Mouse (Mus musculus) common myeloid progenitor, adult 5-6 weeks (primary cell): ENCODE measurements around the gene Pard3b. TPM values are rescaled to one million over a fixed set of nuclear protein-coding genes. Genes with fewer than 3 reads are reported as not detected.

Experiments
- ATAC-seq: replicated peaks from 2 replicates; pipeline ENCODE4 v1.8.0; 2016; ENCODE audit warnings: low read depth, mild to moderate bottlenecking, moderate TSS enrichment, inconsistent platforms; ENCODE audit not compliant: poor library complexity, severe bottlenecking
- total RNA-seq: library from RNA; stranded (forward); fragments of 200-1000, 187-1606 nt; gene quantifications from 2 replicates; pipeline ENCODE4 v1.2.3, GENCODE M21; 2017

The Pard3b gene
- total RNA-seq, 1 experiment from 2014 or later = 7.4 TPM

- ATAC-seq = no peak
These were observed 786.7 kb downstream of the Pard3b start for GRCm38 (mm10) chr1:62425369-62425768.

- no peak for ATAC-seq
These were observed 790.1 kb downstream of the Pard3b start for GRCm38 (mm10) chr1:62428736-62429135.

DNA sequence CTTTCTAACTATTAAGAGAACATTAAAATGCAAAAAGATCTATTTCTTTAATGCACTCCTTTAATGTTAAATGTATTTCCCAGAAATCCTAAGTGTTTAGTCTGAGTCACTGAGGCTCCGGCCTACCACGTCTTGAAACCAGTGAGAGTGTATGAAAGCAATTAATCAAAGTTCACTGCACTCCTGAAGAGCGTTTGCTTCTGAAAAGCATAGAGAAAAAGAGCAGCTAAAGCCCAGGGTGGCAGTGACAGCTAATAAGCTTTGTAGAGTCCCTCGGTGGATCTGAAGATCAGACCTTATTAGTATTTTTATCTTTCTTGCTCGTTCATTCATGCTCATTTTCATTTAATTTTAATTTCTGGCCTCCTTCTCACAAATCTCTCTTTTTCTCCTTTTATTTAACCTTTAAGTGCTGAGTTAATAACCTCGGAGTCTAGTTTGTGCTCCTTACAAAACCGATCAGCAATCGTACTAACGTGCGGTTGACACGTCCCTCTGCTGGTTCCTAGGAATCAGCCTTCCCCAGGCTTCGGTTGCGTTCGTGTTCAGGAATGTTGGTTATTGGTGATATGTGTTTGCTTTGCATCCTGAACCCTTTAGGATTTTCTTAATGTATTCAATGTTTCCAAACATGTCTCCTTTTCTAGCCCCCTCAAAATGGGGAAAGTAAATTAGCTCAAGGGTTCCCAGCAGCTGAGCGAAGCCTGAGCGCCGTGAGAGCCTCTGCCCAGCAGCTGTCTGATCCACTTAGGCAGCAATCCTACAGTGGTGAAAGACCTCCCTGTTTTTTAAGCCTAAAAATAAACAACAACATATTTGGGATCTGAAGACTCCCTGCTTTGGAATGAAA, 790.9 kb downstream of the Pard3b start:
- no peak for ATAC-seq

GRCm38 (mm10) chr1:62431054-62431453, 792.4 kb downstream of the Pard3b start:
- no peak for ATAC-seq

DNA sequence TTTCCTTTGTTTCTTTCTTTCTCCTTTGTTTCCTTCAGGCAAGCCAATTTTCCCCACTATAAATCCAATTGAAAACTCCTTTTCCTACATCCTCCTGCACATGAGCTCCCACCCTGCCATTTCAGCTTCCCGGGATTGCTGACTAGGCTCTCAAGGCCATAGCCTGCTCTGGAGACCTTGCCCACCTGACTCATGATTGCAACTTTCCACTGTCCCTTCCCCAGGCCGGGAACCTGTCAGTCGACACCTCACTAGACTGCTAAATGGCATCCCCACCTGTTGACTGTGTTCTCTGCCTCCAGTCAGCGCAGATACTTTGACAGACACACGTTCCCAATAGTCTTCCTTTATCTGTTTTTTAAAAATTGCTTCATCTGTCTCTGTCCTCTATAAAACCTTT, 795.3 kb downstream of the Pard3b start:
- ATAC-seq = no peak

GRCm38 (mm10) chr1:62435844-62436243, 797.2 kb downstream of the Pard3b start:
- ATAC-seq = no peak

- ATAC-seq = no peak
These were observed 797.7 kb downstream of the Pard3b start for GRCm38 (mm10) chr1:62436304-62436703.

GRCm38 (mm10) chr1:62437493-62437892, 798.9 kb downstream of the Pard3b start:
- ATAC-seq = no peak

GRCm38 (mm10) chr1:62444406-62444805, 805.8 kb downstream of the Pard3b start:
- no peak for ATAC-seq

DNA sequence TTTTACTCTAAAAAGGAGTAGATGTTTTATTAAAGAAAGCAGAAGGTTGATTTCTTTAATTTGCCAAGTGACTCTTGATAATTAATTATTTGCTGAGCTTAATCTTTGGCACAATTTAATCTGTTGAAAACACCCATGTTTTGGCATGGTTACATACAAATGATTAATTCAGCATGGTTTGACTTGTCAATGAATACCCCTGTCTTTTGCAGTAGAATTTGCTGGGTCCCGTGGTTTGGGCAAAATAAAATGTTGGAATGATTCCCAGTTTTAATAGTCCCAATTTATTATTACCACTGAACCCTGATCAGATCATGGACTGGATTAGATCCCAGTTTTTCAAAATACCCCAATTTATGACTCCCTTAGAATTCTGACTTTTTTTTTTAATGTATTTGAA, 808.2 kb downstream of the Pard3b start:
- no peak for ATAC-seq

DNA sequence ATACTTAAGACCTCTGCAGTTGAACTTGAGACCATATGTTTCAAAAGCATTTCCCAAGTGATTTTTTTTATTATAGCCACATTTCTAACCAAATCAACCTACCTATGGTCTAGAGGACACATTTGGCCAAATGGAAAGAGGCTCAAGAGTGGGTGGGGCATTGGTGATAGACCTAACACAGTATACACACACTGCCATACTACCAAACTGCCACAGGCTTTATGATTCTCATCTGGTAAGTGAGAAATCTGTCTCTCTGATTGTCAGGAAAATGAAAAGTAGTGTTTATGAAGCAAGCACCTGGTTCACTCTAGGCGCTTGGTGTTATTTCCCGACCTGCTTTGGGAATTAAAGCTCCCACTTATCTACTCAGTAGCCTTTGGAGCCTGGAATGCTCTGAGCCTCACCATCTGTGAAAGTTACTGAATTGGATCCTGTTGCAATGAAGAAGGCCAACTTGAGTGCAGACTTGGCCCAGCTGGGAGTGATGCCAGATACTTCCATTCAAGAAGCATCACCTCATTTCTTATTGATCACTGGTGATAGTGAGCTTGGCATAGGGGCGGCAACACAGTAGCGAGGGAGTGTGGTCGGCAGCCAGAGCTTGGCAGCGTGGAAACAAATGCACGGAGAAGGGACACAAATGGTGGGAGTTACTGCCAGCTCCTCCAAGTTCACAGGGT, 810.7 kb downstream of the Pard3b start:
- ATAC-seq = 0 out of 2 replicates have a peak, but pooled peaks have one; percentile 36

GRCm38 (mm10) chr1:62465536-62465935, 826.9 kb downstream of the Pard3b start:
- no peak for ATAC-seq

- no peak for ATAC-seq
These were observed 827.9 kb downstream of the Pard3b start for GRCm38 (mm10) chr1:62466544-62466943.

- ATAC-seq = peak; percentile 98
These were observed 844.4 kb downstream of the Pard3b start for GRCm38 (mm10) chr1:62483059-62483458.

- no peak for ATAC-seq
These were observed 850.2 kb downstream of the Pard3b start for GRCm38 (mm10) chr1:62488871-62489270.

DNA sequence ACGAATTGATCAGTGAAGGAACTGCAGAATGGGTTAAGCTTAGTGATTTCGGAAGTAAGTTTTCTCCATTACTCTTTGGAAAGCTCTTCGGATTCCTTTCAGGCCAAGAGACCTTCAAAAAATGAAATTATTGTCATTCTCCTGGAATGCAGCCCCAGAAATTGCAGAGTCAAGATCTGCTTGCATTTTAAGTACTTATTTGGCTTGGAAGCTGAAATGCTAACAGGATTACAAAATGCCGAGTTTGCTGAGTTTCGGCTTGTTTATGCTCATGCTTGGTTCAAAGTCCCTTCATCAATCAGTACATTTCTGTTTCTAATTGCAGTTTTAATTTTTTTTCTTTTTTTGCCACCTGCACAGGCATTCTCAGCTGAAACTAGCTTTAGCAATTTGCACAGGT, 860.5 kb downstream of the Pard3b start:
- ATAC-seq = no peak

DNA sequence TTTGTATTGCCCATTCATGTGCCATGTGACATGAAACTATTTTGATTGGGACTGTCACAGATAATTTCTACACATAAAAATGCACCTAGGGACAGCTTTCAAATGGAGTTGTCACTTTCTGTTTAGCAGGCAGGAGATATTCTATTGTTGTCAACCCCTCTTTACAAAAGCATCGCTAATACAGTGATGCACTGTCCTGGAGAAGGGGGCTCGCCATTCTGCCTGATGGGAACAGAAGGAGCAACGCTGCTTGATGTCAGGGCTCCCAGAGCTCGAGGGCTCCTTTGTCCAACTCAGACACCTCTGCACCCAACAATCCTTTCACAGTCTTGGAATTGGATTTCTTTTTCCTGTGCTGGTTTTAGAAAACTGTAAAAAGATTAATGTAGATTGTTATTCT, 871.9 kb downstream of the Pard3b start:
- no peak for ATAC-seq

DNA sequence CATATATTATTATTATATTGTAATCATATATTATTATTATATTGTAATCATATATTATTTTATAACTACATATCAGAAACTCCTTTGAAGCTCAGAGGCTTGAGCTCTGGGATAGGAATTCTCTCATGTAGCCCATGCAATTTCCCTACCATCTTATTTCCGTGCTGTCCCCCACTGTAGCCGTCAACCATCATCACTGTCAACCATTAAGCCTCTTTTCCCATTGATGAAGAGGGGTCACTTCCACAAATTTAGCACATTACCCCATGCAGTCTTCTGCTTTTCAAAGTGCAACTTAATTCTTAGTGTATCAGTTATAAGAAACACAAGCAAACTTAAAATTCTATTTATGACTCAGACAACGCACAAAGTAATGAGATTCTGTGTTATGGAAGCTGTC, 873.1 kb downstream of the Pard3b start:
- no peak for ATAC-seq

- no peak for ATAC-seq
These were observed 880.1 kb downstream of the Pard3b start for GRCm38 (mm10) chr1:62518621-62519213.

- no peak for ATAC-seq
These were observed 882.7 kb downstream of the Pard3b start for GRCm38 (mm10) chr1:62521368-62521767.

GRCm38 (mm10) chr1:62522761-62523160, 884.1 kb downstream of the Pard3b start:
- no peak for ATAC-seq
